Mouse (Mus musculus) yolk sac, embryonic 10.5 days (tissue): Measurements from ENCODE around the gene Irs3.
"Not testable (repeated sequence)": the region's sequence is repeated elsewhere in the genome, so short reads cannot be mapped to it uniquely, and the experiment has no call there.

ENCODE experiments used
- DNase-seq: peaks from one replicate; pipeline ENCODE4 v3.0.0-alpha.2; 2017; ENCODE audit warnings: low spot score

Gene Irs3

DNA sequence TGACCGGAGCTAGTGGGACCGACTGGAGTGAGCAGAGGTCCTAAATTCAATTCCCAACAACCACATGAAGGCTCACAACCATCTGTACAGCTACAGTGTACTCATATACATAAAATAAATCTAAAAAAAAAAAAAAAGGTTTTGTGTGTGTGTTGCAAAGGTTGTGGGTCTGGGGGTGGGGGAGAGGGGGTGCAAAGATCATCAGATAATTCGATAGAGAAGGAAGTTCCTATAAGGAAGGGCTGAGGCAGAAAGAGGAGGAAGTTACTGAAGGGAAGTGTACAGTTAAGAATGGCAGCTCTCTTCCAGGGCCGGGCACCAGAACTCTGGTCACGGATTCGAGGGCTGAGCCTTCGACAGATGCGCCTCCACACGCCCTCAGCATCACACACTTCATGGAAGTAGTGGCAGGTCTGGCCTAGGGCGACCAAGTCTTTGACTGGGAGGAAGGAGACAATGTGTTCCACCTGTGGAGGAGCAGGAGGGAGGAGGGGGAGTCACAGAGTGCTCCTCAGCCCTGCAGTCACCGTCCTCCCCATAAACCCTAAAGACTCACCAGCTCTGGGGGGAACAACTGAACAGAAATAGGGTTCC lies 21.5 kb downstream of the Irs3 start:
- DNase-seq, result no peak

DNA sequence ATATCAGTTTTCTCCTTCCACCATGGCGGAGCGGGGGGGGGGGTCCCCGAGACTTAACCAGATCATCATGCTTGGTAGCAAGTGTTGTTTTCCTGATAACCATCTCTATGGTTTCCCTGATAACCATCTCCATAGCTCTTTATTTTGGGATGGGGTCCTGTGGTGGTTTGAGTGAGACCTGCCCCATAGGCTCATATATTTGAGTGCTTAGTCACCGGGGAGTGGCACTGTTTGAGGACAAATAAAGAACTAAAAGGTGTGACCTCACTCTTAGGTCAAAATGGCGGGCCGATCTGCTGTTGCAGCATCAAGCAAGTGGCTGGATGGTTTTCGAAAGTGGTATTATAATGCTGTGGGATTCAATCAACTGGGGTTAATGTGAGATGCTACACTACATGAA lies 30.2 kb downstream of the Irs3 start:
- DNase-seq, result no peak

DNA sequence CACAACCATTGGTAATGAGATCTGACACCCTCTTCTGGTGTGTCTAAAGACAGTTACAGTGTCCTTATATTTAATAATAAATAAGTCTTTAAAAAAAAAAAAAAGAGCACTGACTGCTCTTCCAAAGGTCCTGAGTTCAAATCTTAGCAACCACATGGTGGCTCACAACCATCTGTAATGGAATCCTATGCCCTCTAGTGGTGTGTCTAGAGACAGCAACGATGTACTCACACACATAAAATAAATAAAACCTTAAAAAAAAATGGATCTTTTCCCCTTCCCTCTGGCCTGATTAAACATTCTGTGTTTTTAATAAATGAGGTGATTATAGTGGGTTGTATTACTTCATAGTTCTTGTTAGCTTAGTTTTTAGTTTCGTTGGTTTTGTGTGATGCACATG lies 30.6 kb downstream of the Irs3 start:
- DNase-seq, result not testable (repeated sequence)

DNA sequence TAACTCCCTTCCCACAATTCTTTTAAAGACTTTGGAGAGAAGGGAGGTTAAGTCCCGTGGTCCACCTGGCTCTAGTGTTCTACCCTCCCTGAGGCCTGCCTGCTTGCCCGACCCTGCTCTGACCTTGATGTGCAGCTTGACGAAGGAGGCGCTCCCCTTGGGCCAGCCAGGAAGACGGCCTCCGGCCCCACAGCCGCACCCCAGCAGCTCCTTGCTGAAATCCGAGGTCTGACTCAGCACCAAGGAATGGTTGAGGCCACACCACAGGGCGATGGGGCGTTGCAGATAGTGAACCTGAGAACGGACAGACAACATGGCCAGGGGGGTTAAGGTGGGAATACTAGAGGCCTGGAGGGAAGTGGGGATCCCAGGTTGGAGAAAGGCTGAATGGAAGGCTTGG lies 32.0 kb downstream of the Irs3 start, which contains the start of gene Pcolce:
Gene Pcolce, minus strand, starts transcription at position 235 of the 400 bp plus-strand sequence.
- DNase-seq, result no peak

DNA sequence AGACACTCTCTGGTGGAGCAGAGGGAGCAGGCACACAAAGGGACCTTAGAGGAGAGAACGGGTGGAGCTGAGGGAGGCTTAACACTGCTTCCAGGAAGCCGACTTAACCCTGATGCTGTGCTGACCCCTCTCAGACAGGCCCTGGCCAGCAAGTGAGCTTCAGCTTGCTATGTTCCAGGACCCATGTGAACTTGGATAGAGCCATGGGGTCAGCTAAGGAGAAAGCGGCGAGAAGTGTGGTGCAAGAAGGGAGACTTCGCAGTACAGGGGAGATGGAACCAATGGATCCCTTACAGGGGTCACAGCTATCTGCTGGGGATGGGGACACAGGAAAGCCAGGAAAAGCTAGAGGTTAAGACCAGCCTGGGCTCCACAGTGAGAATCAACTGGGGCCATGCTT lies 32.4 kb downstream of the Irs3 start:
- no peak for DNase-seq

DNA sequence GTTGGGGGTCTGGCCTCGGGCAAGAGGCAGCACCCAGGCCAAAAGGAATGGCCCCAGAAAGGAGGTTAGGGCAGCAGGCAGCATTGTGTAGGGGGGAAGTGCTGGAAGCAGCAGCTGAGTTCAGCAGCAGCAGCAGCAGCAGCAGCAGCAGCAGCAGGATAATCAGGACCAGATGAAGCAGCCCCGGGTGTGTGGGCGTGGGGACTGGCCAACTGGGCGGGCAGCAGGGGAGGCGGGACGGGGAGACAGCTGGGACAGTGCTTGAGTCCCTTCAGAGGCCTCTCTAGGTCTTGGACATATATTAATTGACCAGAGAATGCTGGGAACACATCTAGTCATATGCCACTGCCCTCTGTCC lies 34.3 kb downstream of the Irs3 start:
- peak; percentile 63 for DNase-seq

DNA sequence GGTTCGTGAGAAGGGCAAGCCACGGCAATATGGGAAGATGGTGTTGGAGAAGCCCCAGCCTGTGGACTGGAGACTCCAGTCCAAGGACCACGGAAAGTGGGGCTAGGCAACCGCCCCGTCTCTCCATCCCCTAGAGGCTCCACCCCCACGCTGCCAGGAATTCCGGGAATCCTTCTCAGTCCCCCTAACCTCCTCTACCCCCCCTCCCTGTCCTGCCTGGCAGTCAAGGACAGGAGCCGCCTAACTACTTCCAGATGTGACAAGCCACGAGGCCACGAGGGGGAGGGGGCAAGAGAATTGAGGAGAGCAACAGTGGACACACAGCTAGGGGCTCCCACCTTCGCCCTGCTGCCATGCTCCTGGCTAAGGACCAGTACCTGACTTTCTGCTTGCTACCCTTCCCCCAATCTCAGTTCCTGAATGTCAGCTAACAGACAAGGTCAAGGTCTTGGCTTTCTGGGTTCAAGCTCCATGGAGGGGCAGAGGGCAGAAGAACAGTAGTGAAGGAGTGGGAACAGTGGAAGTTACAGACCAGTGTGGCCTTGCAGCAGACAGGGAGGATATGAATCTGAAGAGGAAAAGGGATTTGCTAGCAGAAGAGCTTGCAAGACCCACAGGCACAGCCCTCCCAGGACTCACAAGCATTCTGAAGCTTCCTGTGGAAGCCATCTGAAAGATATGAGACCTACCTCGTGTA lies 34.8 kb downstream of the Irs3 start:
- DNase-seq, result peak; percentile 82

DNA sequence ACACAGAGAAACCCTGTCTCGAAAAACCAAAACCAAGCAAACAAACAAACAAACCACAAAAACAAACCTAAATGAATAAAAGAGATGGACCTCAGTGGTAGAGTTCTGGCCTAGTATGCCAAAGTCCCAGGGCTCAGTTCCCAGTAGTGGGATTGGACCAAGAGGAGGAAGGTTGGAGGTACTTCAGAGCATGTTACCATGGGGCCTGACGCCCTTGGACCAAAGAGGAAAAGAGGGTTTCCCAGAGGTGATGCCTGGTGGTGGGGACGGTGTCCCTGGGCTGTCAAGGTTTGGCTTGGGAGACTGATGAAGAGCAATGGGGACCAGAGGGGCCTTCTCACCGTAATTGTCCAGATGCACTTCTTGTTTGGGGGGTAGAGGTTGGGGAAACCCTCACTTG lies 35.5 kb downstream of the Irs3 start:
- DNase-seq, result no peak

DNA sequence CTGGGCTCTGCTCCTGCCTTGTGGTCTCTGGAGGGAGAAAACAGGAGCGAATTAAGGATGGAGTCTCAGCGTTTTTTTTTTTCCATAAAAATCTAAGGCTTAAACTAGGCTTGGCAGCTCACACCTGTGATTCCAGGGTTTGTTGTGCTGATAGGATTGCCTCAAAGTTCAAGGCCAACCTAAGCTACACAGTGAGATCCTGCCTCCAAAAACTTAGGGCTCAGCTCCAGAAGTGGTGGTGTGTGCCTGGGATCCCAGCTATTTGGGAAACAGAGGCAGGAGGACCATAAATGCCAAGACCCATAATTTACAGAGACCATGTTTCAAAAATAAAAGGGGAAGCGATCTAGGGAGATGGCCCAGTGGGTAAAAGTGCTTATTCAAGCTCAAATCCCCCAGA lies 36.2 kb downstream of the Irs3 start:
- no peak for DNase-seq

DNA sequence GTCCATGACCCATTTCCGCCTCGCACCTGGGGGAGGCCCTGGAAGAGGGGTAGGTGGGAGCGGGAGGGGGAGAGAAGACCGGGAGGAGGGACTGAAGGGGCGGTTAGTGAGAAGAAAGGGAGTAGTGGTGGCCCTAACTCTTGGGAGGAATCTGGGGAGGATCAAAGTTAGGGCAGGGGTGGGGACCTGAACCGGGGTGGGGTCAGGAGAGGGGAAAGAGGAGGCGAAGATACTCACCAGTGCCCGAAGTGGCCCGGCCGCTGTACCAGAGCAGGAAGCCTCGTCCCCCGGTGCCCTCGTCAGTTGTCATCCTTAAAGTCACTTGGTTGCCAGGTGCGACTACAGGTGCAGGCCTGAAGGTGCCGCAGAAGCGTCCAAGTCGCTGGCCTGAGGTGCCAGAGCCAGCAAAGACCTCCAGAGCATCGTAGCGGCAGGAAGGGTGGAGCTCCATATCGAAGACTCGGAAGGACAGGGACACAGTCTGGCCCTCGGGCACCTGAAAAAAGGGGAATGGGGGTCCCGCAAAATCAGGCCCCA lies 36.8 kb downstream of the Irs3 start:
- DNase-seq, result no peak

DNA sequence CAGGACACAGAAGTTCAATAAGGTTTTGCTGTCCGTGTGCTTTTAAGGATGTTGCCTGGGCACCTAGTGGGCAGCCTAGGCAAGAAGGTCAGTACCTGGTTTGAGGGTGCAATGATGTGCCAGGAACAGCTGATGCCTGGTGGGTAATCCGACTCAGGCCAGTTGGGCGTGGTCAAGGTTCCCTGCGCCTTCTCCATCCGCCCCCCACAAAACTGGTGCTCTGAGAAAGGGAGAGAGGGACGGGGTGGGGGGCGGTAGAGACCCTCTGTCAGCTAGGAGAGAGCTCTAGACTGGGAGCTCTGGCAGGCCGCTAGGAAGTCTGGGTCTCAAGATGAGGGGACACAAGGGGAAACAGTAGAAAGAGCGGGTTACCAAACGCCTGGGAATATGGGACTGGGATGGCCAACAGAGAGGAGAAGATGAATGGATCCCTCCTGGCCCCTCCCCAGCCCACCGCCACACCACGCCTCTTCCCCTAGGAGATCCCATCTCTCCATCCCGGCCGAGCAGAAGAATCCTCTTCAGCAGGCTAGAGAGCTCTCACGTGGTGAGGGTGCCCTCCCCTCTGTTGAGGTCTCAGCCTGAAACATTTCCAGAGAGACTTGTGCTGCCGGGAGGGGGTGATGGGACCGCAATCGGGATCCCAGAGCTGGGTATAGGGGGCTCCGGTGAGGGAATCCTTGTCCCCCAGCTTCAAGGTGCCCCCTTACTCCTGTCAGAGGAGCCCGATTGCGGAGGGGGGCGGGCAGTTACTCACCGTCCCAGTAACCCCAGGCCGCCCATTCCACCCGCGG lies 37.5 kb downstream of the Irs3 start:
- no peak for DNase-seq

DNA sequence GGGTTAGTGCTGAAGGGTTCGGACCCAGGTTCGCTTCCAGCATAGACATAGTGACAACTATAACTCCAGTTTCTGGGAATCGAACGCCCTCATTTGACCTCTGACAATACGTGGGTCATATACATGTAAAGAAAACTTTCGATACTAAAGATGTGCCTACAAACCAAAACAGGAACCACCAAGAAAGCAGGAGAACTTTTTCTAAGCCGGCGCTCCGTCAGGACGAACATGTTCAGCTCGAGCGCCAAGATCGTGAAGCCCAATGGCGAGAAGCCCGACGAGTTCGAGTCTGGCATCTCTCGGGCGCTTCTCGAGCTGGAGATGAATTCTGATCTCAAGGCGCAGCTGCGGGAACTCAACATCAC lies 44.2 kb downstream of the Irs3 start:
- peak; percentile 34 for DNase-seq

DNA sequence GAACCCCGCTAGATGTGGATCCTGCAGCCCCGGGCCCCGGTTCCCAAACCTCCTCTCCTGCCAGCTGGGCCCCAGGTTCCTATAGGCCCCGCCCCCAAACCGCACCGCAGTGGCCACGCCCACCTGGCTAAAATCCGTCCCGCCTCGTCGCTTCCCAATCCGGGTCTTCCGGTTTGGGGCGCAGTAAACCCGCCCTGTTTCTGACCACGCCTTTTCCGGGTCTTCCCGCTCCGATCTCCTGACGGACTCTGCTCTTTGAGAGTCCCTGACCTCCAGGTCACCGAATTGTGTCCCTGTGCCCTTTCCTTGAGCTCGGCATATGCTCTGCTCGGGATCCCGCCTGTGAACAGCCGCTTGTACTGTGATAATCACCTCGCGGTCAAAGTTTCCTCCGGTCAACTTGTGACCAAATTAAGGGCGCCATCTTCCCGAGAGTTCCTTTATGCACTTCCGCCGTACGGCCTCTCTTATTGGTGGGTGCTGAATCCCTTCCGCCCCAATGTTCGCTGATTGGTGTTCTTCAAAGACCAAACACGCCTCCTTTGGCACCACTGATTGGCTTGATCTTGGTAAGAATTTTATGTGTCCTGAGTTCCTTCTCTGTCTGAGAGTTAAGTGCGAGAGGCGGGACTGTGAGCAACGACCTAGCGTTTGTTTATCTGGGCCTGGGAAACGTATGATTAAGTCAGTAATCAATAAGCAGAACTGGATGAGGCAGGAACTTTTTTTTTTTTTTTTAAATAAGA lies 44.7 kb downstream of the Irs3 start, which contains the start of gene Mospd3:
Gene Mospd3, minus strand, starts transcription at position 440 of the 746 bp plus-strand sequence.
- peak; percentile 97 for DNase-seq

DNA sequence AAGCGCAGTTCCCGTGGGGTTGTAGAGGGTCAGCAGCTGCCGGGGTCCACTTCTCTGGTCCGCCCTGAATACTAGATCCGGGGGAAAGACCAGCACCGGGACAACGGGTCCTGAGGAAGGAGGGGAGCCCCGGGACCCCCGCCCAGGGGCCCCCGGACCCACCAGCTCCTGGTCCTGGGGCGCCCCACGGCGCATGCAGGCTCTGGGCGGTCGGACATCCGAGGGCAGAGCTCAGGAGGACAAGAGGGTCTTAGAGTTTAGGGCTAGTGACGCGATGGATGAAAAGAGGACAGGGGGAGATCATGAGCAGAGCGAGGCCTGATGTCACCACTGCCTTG lies 45.3 kb downstream of the Irs3 start:
- DNase-seq, result no peak

DNA sequence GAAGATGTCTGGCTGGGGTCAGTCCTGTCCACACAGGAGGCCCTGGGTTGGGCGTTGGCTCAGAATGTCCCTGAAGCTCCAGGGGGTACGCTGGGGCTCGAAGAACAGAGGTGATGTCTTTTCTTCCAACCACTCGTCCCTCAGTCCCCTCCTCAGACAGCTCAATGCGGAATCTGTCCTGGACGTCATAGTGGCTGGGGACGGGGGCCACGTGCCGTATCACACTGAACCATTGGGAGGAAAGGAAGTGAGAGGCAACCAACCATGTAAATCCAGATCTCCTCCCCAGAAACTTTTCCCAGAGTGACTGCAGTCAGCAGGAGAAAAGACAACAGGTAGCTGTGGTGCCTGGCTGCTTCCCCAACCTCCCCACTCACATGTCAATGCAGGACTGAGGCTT lies 45.9 kb downstream of the Irs3 start:
- no peak for DNase-seq

DNA sequence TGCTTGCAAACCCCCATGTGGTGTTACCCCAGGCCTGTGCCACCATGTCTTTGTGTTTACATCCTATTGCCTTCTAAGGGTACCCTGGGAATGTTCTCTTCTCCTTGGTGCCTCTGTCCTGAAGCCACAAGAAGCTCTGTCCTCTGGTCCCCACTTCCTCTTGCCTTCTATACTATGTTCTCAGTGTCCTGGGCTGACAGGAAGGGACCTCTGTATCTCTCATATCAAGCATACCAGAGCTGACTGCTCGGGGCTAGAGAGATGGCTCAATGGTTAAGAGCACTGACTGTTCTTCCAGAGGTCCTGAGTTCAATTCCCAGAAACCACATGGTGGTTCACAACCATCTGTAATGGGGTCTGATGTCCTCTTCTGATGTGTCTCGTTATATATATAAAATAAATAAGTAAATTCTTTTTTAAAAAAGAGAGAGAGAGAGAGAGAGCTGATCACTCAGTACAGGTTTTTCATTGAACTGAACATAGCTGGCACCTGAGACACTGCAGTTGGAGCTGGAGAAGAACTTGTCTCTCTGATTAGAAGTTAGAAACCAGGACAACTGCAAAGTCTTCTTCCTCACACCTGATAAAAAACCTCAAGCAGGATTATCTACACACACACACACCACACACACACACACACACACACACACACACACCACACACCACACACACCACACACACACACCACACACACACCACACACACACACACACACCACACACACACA lies 47.3 kb downstream of the Irs3 start:
- DNase-seq, result no peak

DNA sequence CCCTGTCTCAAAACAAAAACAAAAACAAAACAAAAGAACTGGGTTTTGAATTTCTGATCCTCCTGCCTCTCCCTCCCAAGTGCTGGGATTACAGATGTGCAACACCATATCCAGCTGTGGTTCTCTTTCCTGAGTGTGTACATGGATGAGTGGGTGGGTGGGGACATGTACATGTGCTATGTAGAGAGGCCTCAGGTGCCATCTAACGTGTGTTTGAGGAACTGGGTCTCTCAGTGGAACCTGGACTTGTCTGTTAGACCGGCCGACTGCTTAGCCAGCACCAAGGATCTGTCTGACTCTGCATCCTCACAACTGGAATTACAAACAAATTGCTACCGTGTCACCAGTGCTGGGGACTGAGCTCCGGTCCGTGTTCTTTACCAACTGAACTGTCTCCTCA lies 47.9 kb downstream of the Irs3 start:
- DNase-seq, result no peak

DNA sequence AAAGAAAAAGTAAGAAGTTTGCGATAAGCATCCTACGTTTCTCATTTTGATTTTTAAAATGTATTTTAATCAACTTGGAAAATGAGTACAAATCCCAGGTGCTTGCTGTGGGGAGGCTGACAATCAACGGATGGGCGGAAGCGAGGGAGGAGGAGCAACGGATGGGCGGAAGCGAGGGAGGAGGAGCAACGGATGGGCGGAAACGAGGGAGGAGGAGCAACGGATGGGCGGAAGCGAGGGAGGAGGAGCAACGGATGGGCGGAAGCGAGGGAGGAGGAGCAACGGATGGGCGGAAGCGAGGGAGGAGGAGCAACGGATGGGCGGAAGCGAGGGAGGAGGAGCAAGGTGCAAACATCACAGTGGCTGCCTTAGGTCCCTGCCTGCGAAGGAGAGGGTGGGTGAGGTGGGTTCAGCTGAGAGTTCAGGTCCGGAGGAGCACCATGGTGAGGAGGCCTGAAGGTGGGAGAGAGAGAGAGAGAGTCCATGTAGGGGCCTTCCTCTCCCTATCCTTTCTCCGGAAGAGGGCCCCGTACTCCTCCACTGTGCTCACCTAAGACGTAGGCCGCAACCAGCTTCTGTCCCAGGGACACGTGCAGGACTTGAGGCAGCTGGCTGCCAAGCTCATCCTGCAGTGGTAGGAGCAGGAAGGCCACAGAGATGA lies 48.8 kb downstream of the Irs3 start:
- DNase-seq, result no peak

DNA sequence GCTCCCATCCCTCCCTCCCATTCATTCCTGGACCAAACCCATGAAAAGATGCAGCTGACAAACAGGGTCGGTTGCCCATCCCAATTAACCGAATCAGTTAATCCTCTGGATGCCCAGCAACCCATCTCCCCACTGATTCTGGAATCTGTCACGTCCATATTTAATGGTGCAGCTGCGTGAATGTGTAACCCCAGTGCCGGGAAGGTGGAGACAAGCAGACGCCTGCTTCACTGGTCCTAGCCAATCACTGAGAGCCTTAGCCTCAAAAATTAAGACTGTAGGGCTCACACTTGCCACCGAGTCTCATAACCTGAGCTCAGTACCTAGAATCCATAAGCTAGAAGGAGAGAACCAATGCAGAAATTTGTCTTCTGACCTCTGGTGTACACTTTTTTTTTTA lies 49.6 kb downstream of the Irs3 start:
- DNase-seq, result no peak
